Mouse (Mus musculus) embryo, embryonic 11 days (tissue): Measurements from ENCODE around the gene Tnfsfm13.

Experiments used
- DNase-seq: peaks from one replicate; pipeline ENCODE4 v3.0.0-alpha.2; 2015

The Tnfsfm13 gene

DNA sequence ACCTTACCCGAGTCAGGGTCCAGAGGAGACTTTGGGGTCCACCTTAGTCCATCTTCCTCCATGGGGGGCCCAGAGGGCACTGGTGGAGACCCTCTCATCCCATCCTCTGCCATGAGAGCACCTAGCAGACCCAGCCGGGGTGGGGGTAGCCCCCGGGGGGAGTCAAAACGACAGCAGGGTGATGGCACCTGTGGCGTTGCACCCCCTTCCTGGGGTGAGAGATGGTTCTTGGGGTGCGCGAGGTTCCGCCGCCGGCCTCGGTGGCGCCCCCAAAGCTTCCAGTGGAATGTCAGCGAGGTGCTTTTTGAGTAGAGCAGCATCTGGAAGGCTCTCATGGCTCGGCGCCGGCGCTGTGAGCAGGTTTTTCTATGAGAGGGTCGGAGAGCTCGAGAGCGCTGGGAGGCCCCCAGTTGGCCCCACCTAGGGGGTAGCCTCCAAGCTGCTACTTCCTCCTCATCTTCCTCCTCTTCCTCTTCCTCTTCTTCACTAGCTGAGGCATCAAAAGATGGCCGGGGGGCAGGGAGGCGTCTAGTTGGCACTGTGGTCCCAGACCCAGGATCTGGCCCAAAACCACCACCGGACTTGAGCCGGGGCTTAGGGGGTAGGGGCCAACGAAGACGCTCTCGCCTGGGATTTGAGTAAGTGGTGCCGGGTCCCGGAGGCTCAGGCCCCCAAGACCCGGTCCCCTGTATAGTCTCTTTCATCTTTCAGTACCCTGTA, 15.6 kb downstream of the Tnfsfm13 start:
- no peak for DNase-seq

DNA sequence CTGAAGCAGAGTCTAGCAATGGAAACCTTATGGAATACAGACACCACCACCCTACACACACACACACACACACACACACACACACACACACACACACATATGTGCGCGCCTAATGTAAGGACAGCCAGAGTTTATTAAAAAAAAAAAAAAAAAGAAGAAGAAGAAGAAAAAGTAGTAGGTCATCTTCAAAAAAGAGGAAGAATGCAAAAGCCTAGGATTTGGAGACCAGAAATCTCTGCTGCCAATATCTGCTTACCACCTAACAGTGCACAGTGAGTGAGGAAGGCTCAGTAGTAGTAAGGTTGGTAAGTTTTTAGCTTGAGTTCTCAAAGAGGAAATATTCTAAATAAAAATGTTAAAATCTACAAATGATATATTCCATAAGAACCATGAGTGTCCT, 16.8 kb downstream of the Tnfsfm13 start:
- DNase-seq, result no peak

DNA sequence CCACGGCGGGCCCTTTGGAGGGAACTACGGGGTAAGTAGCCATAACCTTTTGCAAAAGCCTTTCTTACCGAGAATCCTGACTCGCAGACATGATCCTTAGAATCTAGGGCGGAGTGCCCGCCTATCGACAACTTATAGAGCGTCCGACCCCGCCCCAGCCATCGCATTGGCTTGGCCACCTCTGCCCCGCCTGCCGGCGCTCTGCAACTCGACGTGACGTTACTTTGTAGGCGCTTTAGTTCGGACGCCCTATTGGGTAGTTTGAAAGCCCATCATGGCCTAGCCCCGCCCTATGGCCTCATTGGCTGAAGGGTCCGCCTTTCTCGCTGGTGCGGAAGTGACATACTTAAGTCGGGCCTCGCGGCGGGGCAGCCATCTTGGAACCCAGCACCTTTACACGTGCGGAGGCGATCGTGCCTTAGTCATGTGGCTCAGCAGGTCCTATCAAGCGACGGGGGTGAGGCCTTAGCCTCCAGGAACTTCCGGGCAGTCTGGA, 23.6 kb downstream of the Tnfsfm13 start, which contains the start of gene Eif4a1:
Eif4a1 (minus strand) TSS at position 213 of the 496 bp plus-strand sequence.
- peak; percentile 100 for DNase-seq

DNA sequence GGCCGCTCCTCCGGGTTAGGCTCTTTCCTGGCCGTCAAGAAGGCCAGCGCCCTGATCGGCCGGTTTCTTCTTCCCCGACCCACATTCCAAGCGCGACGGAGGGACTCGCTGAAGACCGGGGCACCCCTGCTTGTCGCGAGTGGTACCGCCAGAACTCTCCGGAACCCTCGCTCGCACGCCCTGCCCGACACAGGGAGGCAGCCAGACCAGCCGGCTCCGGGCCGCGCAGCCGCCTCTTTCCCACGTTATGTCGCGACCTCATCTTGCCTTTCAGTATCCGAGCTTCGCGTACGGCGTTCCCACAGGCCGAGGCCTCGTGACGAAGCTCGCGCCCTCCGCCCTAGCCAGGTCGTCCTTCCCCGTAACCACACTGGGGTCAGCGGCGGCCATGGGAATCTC, 24.2 kb downstream of the Tnfsfm13 start:
- no peak for DNase-seq

GRCm38 (mm10) chr11:69670786-69671725, 24.8 kb downstream of the Tnfsfm13 start:
- peak; percentile 96 for DNase-seq

DNA sequence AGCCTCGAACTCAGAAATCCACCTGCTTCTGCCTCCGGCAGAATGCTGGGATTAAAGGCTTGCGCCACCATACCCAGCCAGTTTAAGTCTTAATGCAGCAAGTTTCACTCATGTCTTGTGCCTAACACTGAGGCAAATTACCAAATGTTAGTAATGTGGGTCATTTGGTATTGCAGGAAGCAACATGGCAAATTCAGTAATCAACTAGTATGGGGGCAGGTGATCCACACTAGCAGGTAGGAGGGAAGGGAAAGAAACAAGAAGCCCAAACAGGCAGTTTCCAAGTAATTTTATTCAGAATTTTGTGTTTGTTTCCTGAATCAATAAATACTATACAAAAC, 29.3 kb downstream of the Tnfsfm13 start:
- DNase-seq, result no peak

- peak; percentile 50 for DNase-seq
Measured at GRCm38 (mm10) chr11:69665961-69666664, 29.8 kb downstream of the Tnfsfm13 start, which contains the start of gene Cd68. Gene Cd68, minus strand, starts transcription at chr11:69666153.

GRCm38 (mm10) chr11:69665457-69665960, 30.4 kb downstream of the Tnfsfm13 start:
- DNase-seq, result no peak

DNA sequence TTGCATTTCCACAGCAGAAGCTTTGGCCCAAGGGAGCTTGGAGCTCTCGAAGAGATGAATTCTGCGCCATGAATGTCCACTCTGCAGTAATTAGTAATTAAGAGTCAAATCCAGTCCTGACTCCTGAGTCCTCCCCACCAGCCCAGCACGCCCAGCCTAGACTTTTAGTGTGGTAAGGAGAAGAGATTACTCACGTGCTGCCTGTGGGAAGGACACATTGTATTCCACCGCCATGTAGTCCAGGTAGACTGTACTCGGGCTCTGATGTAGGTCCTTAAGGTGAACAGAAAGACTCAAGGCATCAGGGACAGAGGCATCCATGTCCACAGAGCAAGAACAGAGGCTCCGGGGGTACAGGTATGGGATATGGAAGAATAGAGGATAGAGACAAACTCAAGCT, 31.1 kb downstream of the Tnfsfm13 start:
- no peak for DNase-seq

- no peak for DNase-seq
Measured at GRCm38 (mm10) chr11:69663795-69664194, 32.1 kb downstream of the Tnfsfm13 start.

DNA sequence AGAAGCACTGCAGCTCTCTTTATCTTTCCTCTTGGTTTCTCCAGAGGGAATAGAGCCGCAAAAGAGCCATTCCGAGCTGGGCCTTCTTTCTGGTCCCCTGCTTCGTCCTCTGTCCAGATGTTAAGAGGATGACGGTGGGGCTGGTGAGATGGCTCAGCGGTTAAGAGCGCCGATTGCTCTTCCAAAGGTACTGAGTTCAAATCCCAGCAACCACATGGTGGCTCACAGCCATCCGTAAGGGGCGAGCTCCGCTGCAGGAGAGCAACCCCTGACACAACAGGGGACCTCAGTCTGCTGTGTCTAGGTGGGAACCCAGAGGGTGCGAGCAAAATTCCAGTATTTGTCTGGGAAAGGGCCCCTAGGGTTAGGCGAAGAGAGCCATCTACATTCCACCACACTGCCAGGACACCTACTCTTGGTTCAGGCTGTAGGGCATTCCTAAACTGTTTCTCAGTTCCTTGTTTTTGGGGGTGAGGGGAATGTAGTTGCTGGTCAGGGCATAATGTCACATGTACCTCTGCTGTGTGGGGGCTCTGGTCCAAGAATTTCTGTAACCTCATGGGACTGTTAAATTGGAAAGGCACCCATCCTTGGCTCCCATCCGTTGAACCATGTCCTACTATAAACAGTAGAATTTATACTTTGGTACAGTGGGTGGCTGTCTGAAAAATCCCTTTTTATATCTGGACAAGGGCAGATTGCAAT, 32.8 kb downstream of the Tnfsfm13 start:
- DNase-seq, result no peak

- peak; percentile 98 for DNase-seq
Measured at GRCm38 (mm10) chr11:69662213-69662966, 33.5 kb downstream of the Tnfsfm13 start, which contains the start of gene Mpdu1. Gene Mpdu1, minus strand, starts transcription at chr11:69662642.

DNA sequence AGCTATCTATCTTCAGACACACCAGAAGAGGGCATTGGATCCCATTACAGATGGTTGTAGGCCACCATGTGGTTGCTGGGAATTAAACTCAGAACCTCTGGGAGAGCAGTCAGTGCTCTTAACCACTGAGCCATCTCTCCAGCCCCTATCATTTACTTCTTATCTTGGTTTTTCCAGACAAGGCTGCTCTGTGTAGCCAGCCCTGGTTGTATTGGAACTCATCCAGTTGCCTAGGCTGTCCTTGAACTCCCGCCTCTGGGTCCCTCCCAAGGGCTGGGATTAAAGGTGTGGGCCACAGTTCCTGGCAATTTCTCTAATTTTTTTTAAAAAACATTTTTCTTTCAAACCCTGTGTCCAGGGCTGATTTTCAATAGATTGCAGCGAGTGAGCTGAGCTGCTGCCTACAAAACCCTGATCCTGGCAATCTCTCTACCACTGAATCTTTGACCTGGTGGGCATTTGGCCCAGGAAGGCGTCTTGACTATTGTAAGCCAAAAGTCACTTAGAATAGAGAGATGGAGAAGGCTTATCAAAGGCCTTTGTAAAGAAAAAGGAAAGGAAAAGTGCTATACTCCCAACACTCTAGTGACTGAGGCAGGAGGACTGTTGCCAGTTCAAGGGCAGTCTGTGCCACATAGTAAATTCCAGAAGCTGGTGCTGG, 34.5 kb downstream of the Tnfsfm13 start:
- no peak for DNase-seq

DNA sequence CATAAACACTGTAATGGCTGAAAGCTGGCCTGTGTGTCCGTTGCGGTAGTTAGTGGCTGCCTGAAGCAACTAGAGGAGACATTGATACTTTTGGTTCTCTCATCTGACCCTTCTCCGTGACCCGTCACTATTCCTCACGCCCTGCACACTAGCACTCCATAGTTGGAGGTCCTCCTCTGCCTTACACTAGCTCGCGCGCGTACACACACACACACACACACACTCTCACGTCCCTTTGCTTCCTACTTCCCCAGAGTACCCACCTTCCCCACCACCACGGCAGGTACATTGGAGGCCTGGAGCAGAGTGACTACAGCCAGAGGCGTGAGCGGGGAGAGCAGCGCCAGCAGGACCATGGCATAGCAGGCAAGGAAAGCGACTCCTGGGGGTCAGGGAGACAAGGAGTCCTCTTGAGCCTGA, 38.4 kb downstream of the Tnfsfm13 start:
- no peak for DNase-seq

DNA sequence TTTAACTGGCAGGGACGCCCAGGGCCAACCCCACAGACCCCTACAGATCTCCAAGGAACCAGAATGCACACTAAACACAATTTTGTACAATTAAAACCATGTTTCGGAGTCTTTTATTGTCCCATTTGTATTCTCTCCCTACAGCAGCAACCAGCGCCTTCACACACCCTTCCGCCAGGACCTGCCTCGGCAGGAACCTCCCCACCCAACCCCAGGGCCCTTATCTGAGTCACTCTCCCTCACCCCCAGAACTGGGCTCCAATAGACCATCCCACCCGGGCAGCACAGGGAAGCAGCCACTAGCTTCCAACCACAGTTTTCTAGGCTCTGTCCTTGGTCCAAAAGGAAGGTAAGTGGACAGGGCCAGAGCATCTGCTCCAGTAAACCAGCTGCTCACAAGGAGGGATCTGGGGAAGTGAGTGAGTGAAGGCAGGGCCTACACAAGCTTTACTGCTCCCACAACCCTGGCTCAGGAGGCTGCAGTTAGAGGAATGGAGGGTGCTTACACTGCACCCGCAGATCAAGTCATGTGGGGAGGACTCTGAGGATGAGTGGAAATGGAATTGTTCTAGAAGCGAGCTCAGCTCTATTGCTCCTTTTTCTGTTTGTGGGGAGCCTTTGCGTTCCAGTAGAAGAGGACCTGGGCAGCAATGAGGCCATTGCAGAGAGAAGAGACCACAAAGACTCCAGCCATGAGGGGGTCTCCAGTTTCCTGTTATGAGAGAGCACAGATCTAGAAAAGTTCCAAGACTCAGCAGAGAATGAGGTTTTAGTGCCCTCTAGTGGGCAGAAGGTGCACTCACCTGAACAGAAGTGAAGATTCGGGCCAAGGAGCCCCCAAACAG, 39.1 kb downstream of the Tnfsfm13 start:
- DNase-seq, result peak; percentile 86

DNA sequence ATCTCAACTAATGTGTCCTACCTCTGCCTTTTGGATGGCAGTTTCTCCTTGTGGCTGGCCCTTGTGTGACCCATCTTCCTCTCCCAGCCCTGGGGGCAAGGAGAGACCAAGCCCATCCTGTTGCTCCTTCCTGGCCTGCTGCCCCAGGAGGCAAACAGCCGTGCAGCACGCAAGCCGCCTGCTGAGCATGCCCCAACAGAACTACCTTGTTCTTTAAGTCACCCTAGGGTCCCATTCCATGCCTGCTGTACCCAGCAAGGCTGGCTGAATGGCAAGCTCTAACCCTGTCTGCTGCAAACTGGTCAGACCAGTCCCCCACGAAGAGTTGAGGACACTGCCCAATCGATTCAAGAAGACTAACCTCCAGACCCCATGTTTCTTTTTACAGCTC, 39.8 kb downstream of the Tnfsfm13 start:
- no peak for DNase-seq

GRCm38 (mm10) chr11:69655264-69656064, 40.4 kb downstream of the Tnfsfm13 start, which contains the start of gene Sox15:
Gene Sox15, plus strand, starts transcription at chr11:69655314.
- peak; percentile 90 for DNase-seq

DNA sequence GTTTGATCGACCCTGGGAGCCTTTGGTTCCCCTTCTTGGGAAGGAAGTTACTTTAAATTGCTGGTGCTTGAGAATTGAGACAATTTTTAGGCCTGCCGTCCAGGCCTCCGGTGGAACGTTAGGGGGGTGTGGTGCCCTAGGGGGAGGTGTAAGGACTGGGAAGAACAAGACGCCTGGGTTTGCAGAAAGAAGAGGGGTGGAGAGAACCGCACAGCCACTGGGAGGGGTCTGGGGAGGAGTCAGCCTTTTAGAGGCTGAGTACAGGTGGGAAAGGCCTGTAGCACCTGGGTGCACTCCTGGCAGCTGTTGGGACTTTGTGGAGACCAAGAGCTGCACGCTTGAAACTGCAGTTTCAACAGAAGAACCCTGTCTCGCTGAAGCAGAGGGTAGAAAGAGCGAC, 41.1 kb downstream of the Tnfsfm13 start:
- peak; percentile 8 for DNase-seq

DNA sequence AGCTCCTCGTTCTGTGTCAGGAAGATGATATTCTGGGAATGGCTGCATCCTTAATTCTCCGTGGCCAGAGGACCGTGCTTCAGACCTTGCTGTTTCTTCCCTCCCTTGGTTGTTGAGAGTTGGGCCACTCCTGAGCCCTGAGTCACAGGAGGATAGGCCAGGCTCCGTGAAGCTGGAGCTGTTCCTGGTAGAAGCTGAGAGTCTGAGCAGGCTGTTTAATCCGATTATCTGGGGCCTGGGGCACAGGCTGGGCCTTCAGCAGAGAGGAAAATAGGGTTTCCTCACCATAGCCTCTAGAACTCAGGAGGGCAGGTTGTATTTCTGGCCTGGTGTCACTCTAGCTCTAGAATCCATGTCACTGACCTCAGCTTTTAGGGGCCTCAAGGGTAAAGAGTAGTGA, 42.5 kb downstream of the Tnfsfm13 start:
- peak; percentile 12 for DNase-seq
